Mouse (Mus musculus) small intestine, adult 2 months (tissue): Measurements from ENCODE around the gene Apopt1. TPM values are rescaled to one million over a fixed set of nuclear protein-coding genes. Genes with fewer than 3 reads are reported as not detected.
A peak's percentile ranks its signal among the peaks of the same experiment; 100 is the strongest.

ENCODE experiments used
- H3K27ac ChIP-seq: fragments of 200-500 bp; 2 replicates; pipeline ENCODE4 v1.5.1; 2012; ENCODE audit warnings: low read depth, low read length, control low read depth, inconsistent platforms; ENCODE audit not compliant: insufficient read depth
- H3K27me3 ChIP-seq: fragments of 200-500 bp; 2 replicates; pipeline ENCODE4 v1.6.1; 2012; ENCODE audit warnings: mild to moderate bottlenecking, moderate library complexity, low read length, inconsistent platforms; ENCODE audit not compliant: control insufficient read depth, insufficient read depth
- H3K36me3 ChIP-seq: fragments of 200-500 bp; 2 replicates; pipeline ENCODE4 v1.6.1; 2012; ENCODE audit warnings: mild to moderate bottlenecking, low read length, control low read depth, inconsistent platforms; ENCODE audit not compliant: control insufficient read depth, insufficient read depth
- H3K4me1 ChIP-seq: fragments of 200-500 bp; 2 replicates; pipeline ENCODE4 v1.6.1; 2012; ENCODE audit warnings: low read length, inconsistent platforms, mixed read lengths; ENCODE audit not compliant: control insufficient read depth, insufficient read depth, insufficient read length
- H3K4me3 ChIP-seq: fragments of 200-500 bp; 2 replicates; pipeline ENCODE4 v1.5.1; 2012; ENCODE audit warnings: low read depth, mild to moderate bottlenecking, control low read depth, inconsistent platforms, low read length, moderate library complexity
- CTCF ChIP-seq: fragments of 200-500 bp; IDR thresholded peaks from 2 replicates; pipeline ENCODE4 v1.5.1; 2012; ENCODE audit warnings: low read depth, mild to moderate bottlenecking, control low read depth, inconsistent platforms, low read length, moderate library complexity, mixed read lengths; ENCODE audit not compliant: insufficient replicate concordance, insufficient read length; ENCODE audit errors: extremely low read depth
- POLR2A ChIP-seq: fragments of 200-500 bp; IDR thresholded peaks from 2 replicates; pipeline ENCODE4 v1.6.1; 2012; ENCODE audit warnings: low read depth, mild to moderate bottlenecking, control low read depth, inconsistent platforms, low read length, moderate library complexity
- WGBS: fragments of 180-500 bp; shearing (Covaris S2); methylation state at CpG from one replicate; pipeline ENCODE4 v1.1.7; 2018; 5-methylcytosine and 5-hydroxymethylcytosine counted together
- polyA plus RNA-seq: library from polyadenylated mRNA; depleted of rRNA; stranded (reverse); fragments of >200 nt; gene quantifications from 2 replicates; pipeline ENCODE4 v1.2.3, GENCODE M21; 2012

The Apopt1 gene
- polyA plus RNA-seq, 1 experiment: 16.7 TPM

- Histone ChIP-seq H3K4me1 (peaks cover 23% of the 10 kb centered on the region), H3K36me3 (peaks cover 7% of the 10 kb centered on the region; the same call in 1 of the 2 replicates), H3K27me3 (no peaks in the 10 kb centered on the region), H3K27ac (0 out of 2 replicates have a peak overlapping the region, but pooled peaks have one; percentile 22), H3K4me3 (peak overlapping the region; percentile 81)
- WGBS: 80% methylated on average over 8 of the region's 8 CpGs
- TF ChIP-seq CTCF: no peak
- no peak for TF ChIP-seq POLR2A
These were observed 43.1 kb upstream of the Apopt1 start for GRCm38 (mm10) chr12:111669961-111670360.

GRCm38 (mm10) chr12:111670371-111670971, 42.6 kb upstream of the Apopt1 start:
- H3K4me3 ChIP-seq: peak overlapping the region; percentile 81
- TF ChIP-seq CTCF (no peak), POLR2A (no peak)
- H3K36me3 ChIP-seq: peaks cover 7% of the 10 kb centered on the region; the same call in 1 of the 2 replicates
- WGBS: 39% methylated on average over 29 of the region's 29 CpGs
- peaks cover 26% of the 10 kb centered on the region for H3K4me1 ChIP-seq
- H3K27ac ChIP-seq: no peak overlapping the region
- no peaks in the 10 kb centered on the region for H3K27me3 ChIP-seq

GRCm38 (mm10) chr12:111670976-111671375, 42.1 kb upstream of the Apopt1 start:
- peak overlapping the region; percentile 21; the same call in 1 of the 2 replicates for H3K27ac ChIP-seq
- WGBS: 8% methylated on average over 35 of the region's 35 CpGs

GRCm38 (mm10) chr12:111671431-111671902, 41.6 kb upstream of the Apopt1 start:
- Histone ChIP-seq H3K4me1 (peaks cover 33% of the 10 kb centered on the region), H3K27ac (peak overlapping the region; percentile 21), H3K36me3 (peaks cover 7% of the 10 kb centered on the region; the same call in 1 of the 2 replicates), H3K4me3 (peak overlapping the region; percentile 81), H3K27me3 (no peaks in the 10 kb centered on the region)
- no peak for TF ChIP-seq POLR2A
- no peak for TF ChIP-seq CTCF
- WGBS: under 1% methylated on average over 34 of the region's 34 CpGs

More at GRCm38 (mm10) chr12:111670976-111671375, 42.1 kb upstream of the Apopt1 start:
- no peak for TF ChIP-seq POLR2A
- H3K27me3 ChIP-seq: no peaks in the 10 kb centered on the region
- peaks cover 29% of the 10 kb centered on the region for H3K4me1 ChIP-seq
- H3K36me3 ChIP-seq: peaks cover 7% of the 10 kb centered on the region; the same call in 1 of the 2 replicates
- H3K4me3 ChIP-seq: peak overlapping the region; percentile 81

- peaks cover 39% of the 10 kb centered on the region for H3K4me1 ChIP-seq
These were observed 40.9 kb upstream of the Apopt1 start, which contains the start of gene Ckb for GRCm38 (mm10) chr12:111672176-111672575. Gene Ckb, minus strand, starts transcription at chr12:111672338.

GRCm38 (mm10) chr12:111672581-111672980, 40.5 kb upstream of the Apopt1 start:
- H3K4me3 ChIP-seq: peak overlapping the region; percentile 81
- H3K4me1 ChIP-seq: peaks cover 43% of the 10 kb centered on the region
- peak overlapping the region; percentile 28; the same call in 1 of the 2 replicates for H3K27ac ChIP-seq
- 4% methylated on average over 12 of the region's 12 CpGs for WGBS
- no peaks in the 10 kb centered on the region for H3K27me3 ChIP-seq
- TF ChIP-seq POLR2A: no peak
- TF ChIP-seq CTCF: no peak
- peaks cover 7% of the 10 kb centered on the region; the same call in 1 of the 2 replicates for H3K36me3 ChIP-seq

More at GRCm38 (mm10) chr12:111672176-111672575, 40.9 kb upstream of the Apopt1 start, which contains the start of gene Ckb:
- Histone ChIP-seq H3K4me3 (peak within 1 kb of the TSS; percentile 81), H3K27me3 (no peaks in the 10 kb centered on the region), H3K27ac (peak within 1 kb of the TSS; percentile 28), H3K36me3 (peaks cover 7% of the 10 kb centered on the region; the same call in 1 of the 2 replicates)
- WGBS: under 1% methylated on average over 31 of the region's 31 CpGs
- TF ChIP-seq POLR2A (peak; percentile 93), CTCF (no peak)

GRCm38 (mm10) chr12:111674850-111675486, 38.1 kb upstream of the Apopt1 start:
- 26% methylated on average over 2 of the region's 2 CpGs for WGBS
- Histone ChIP-seq H3K4me3 (no peak overlapping the region), H3K36me3 (peaks cover 5% of the 10 kb centered on the region; the same call in 1 of the 2 replicates), H3K27ac (peak overlapping the region; percentile 96), H3K4me1 (peaks cover 45% of the 10 kb centered on the region), H3K27me3 (no peaks in the 10 kb centered on the region)
- TF ChIP-seq CTCF: no peak
- TF ChIP-seq POLR2A: no peak
